Comparison of ENCODE assay signal across 22 mouse cellular contexts in genomic region chr8:122149606-122150005, GRCm38 (mm10).
DNase-seq lines count a peak whose midpoint lies in the region; ATAC-seq and TF ChIP-seq lines count a peak whose summit lies in the region.
"Had no signal": no experiment of that assay in that cellular context is flagged by ENCODE, and none has a peak within 500 bp of the region (broad histone marks: within the 10 kb centered on the region; RNA-seq: fewer than 3 reads in every experiment).

No protein-coding gene starts in this region.

- H3K4me2 ChIP-seq in forebrain, embryonic 11.5 days (ENCODE audit: low read depth, low read length, severe bottlenecking) = no peak overlapping the region
- H3K4me2 ChIP-seq in CH12.LX (ENCODE audit: insufficient read depth, low read depth, poor library complexity, severe bottlenecking) = no peak overlapping the region
- no peak overlapping the region for H3K4me2 ChIP-seq in midbrain, embryonic 14.5 days (ENCODE audit: low read length)
- H3K4me2 ChIP-seq: forebrain, embryonic 12.5 days; heart, embryonic 11.5 days; hindbrain, embryonic 13.5 days; intestine, embryonic 15.5 days; midbrain, embryonic 13.5 days; neural tube, embryonic 13.5 days had no signal

- no peaks in the 10 kb centered on the region for H3K9me3 ChIP-seq in forebrain, embryonic 10.5 days
- H3K9me3 ChIP-seq in forebrain, embryonic 11.5 days (ENCODE audit: control insufficient read depth, low read length) = no peaks in the 10 kb centered on the region
- H3K9me3 ChIP-seq in CH12.LX (replicated peaks; ENCODE audit: low read length) = peaks cover 6% of the 10 kb centered on the region
- H3K9me3 ChIP-seq in midbrain, embryonic 14.5 days (ENCODE audit: control insufficient read depth, low read length) = no peaks in the 10 kb centered on the region
- H3K9me3 ChIP-seq: forebrain, embryonic 12.5 days; G1E; hindbrain, embryonic 13.5 days; intestine, embryonic 15.5 days; midbrain, embryonic 13.5 days; neural tube, embryonic 13.5 days had no signal

- in situ Hi-C loops in CH12.LX (cut with MboI; ENCODE audit: low pct_ligation_motif_present, low pct_unique_long_range_greater_than_20kb, low sequenced_read_pairs) = no loop called here

- no peaks in the 10 kb centered on the region for H3K36me3 ChIP-seq in forebrain, embryonic 10.5 days (replicated peaks)
- H3K36me3 ChIP-seq in forebrain, embryonic 11.5 days (ENCODE audit: control insufficient read depth, insufficient read depth, low read length) = no peaks in the 10 kb centered on the region
- H3K36me3 ChIP-seq in CH12.LX (replicated peaks in 1 of 2; ENCODE audit: control insufficient read depth in 1 of 2, insufficient read depth in 1 of 2, low read length in 1 of 2) = no peaks in the 10 kb centered on the region
- no peaks in the 10 kb centered on the region for H3K36me3 ChIP-seq in midbrain, embryonic 14.5 days (ENCODE audit: control insufficient read depth, insufficient read depth, low read length)
- H3K36me3 ChIP-seq: forebrain, embryonic 12.5 days; G1E; hindbrain, embryonic 13.5 days; intestine, embryonic 15.5 days; midbrain, embryonic 13.5 days; neural tube, embryonic 13.5 days had no signal

- no peak for DNase-seq in forebrain, embryonic 10.5 days (ENCODE audit: extremely low spot score, low spot score)
- no peak for DNase-seq in forebrain, embryonic 11.5 days (ENCODE audit: low spot score)
- DNase-seq in CH12.LX (ENCODE audit: extremely low read depth) = no peak
- DNase-seq in cerebellum, adult 2 months = peak; percentile 53 to 70
- DNase-seq in cerebellum, postnatal 36 days = peak; percentile 43 to 50
- DNase-seq in kidney, adult 9 months = no peak
- DNase-seq in midbrain, embryonic 14.5 days = no peak
- DNase-seq: adrenal gland, postnatal 25 days; liver, postnatal 0 days; lung, postnatal 14 days; right cerebral cortex, postnatal 14 days; spleen, adult 18-20 months; thymus, postnatal 36 days had no signal

- no peak for TF ChIP-seq CTCF in CH12.LX (conservative IDR thresholded peaks at IDR 0.05 in 1 of 2, IDR thresholded peaks at IDR 0.05 in 1 of 2; ENCODE audit: low read depth in 2 of 2, low read length in 2 of 2)
- no peak for TF ChIP-seq CTCF in cerebellum, adult 2 months (IDR thresholded peaks at IDR 0.05; ENCODE audit: borderline replicate concordance, insufficient read depth, low read depth, low read length)

- H3K27me3 ChIP-seq in forebrain, embryonic 10.5 days (ENCODE audit: poor library complexity, severe bottlenecking) = no peaks in the 10 kb centered on the region
- no peaks in the 10 kb centered on the region for H3K27me3 ChIP-seq in forebrain, embryonic 11.5 days (ENCODE audit: control insufficient read depth, insufficient read depth, low read length)
- H3K27me3 ChIP-seq in CH12.LX (replicated peaks) = peaks cover 6% of the 10 kb centered on the region
- H3K27me3 ChIP-seq in cerebellum, adult 2 months (ENCODE audit: control insufficient read depth, insufficient read depth, low read length) = no peaks in the 10 kb centered on the region
- no peaks in the 10 kb centered on the region for H3K27me3 ChIP-seq in midbrain, embryonic 14.5 days (ENCODE audit: control insufficient read depth, insufficient read depth, low read length)
- H3K27me3 ChIP-seq: forebrain, embryonic 12.5 days; hindbrain, embryonic 13.5 days; intestine, embryonic 15.5 days; midbrain, embryonic 13.5 days; neural tube, embryonic 13.5 days had no signal

- dilution Hi-C loops in CH12.LX (cut with MboI; ENCODE audit: extremely low pct_ligation_motif_present, extremely low pct_unique_long_range_greater_than_20kb, low sequenced_read_pairs) = no loop called here

- 92% methylated on average over 8 of the region's 8 CpGs for WGBS in forebrain, embryonic 10.5 days
- WGBS in forebrain, embryonic 11.5 days = 92% methylated on average over 8 of the region's 8 CpGs
- 16% methylated on average over 8 of the region's 8 CpGs for WGBS in cerebellum, adult 2 months
- 92% methylated on average over 8 of the region's 8 CpGs for WGBS in midbrain, embryonic 14.5 days

- peaks cover 30% of the 10 kb centered on the region for H3K4me1 ChIP-seq in forebrain, embryonic 10.5 days
- no peaks in the 10 kb centered on the region for H3K4me1 ChIP-seq in forebrain, embryonic 11.5 days (replicated peaks; ENCODE audit: control insufficient read depth, insufficient read depth, low read length)
- peaks cover 35 to 68% of the 10 kb centered on the region in 2 experiments for H3K4me1 ChIP-seq in CH12.LX (ENCODE audit: control insufficient read depth in 1 of 2, insufficient read depth in 2 of 2)
- peaks cover 29% of the 10 kb centered on the region for H3K4me1 ChIP-seq in cerebellum, adult 2 months (ENCODE audit: control insufficient read depth, insufficient read depth, low read length)
- H3K4me1 ChIP-seq in midbrain, embryonic 14.5 days (ENCODE audit: control insufficient read depth, insufficient read depth, low read length) = no peaks in the 10 kb centered on the region
- H3K4me1 ChIP-seq: forebrain, embryonic 12.5 days; hindbrain, embryonic 13.5 days; intestine, embryonic 15.5 days; midbrain, embryonic 13.5 days; neural tube, embryonic 13.5 days had no signal

- no peak overlapping the region for H3K4me3 ChIP-seq in forebrain, embryonic 10.5 days
- H3K4me3 ChIP-seq in forebrain, embryonic 11.5 days (ENCODE audit: low read depth, low read length) = no peak overlapping the region
- no peak overlapping the region for H3K4me3 ChIP-seq in CH12.LX (replicated peaks in 1 of 3; ENCODE audit: low read depth in 2 of 3, low read length in 2 of 3, poor library complexity in 1 of 3)
- no peak overlapping the region for H3K4me3 ChIP-seq in cerebellum, adult 2 months (replicated peaks; ENCODE audit: insufficient read depth, low read depth, low read length)
- no peak overlapping the region for H3K4me3 ChIP-seq in midbrain, embryonic 14.5 days (replicated peaks; ENCODE audit: low read depth, low read length)
- H3K4me3 ChIP-seq: forebrain, embryonic 12.5 days; hindbrain, embryonic 13.5 days; intestine, embryonic 15.5 days; midbrain, embryonic 13.5 days; neural tube, embryonic 13.5 days had no signal

- no peak for TF ChIP-seq EP300 in CH12.LX (IDR thresholded peaks at IDR 0.05; ENCODE audit: low read length)

- TF ChIP-seq RAD21 in CH12.LX (IDR thresholded peaks at IDR 0.05; ENCODE audit: low read depth, low read length) = no peak

- no peak for ATAC-seq in forebrain, embryonic 11.5 days (replicated peaks; ENCODE audit: low FRiP score)
- ATAC-seq in frontal cortex, adult (ENCODE audit: low TSS enrichment) = no peak
- no peak for ATAC-seq in midbrain, embryonic 14.5 days (ENCODE audit: low FRiP score, low TSS enrichment)
- ATAC-seq: CD4-positive, CD25-positive, alpha-beta regulatory T cell, adult 4 months; intestine, embryonic 15.5 days; liver, postnatal 0 days; midbrain, embryonic 13.5 days had no signal

- no peak overlapping the region for H3K9ac ChIP-seq in forebrain, embryonic 11.5 days (ENCODE audit: low read length)
- H3K9ac ChIP-seq in CH12.LX (ENCODE audit: insufficient read depth, low read depth) = no peak overlapping the region
- no peak overlapping the region for H3K9ac ChIP-seq in midbrain, embryonic 14.5 days (replicated peaks; ENCODE audit: low read length)
- H3K9ac ChIP-seq: forebrain, embryonic 12.5 days; hindbrain, embryonic 13.5 days; intestine, embryonic 15.5 days; liver, postnatal 0 days; midbrain, embryonic 13.5 days; neural tube, embryonic 13.5 days had no signal

- no peak for TF ChIP-seq POLR2A in CH12.LX (IDR thresholded peaks at IDR 0.05; ENCODE audit: low read depth, low read length)
- TF ChIP-seq POLR2A in cerebellum, adult 2 months (IDR thresholded peaks at IDR 0.05; ENCODE audit: borderline replicate concordance, insufficient read depth, low read length) = no peak

- no peaks in the 10 kb centered on the region for H3K79me2 ChIP-seq in CH12.LX (replicated peaks; ENCODE audit: control insufficient read depth, extremely low read depth, insufficient read depth, poor library complexity, severe bottlenecking)

- peak overlapping the region; percentile 37; the same call in 1 of the 2 replicates for H3K27ac ChIP-seq in forebrain, embryonic 10.5 days
- H3K27ac ChIP-seq in forebrain, embryonic 11.5 days (ENCODE audit: low read depth, low read length) = no peak overlapping the region
- no peak overlapping the region for H3K27ac ChIP-seq in CH12.LX (ENCODE audit: insufficient read depth, low read depth)
- no peak overlapping the region for H3K27ac ChIP-seq in cerebellum, adult 2 months (ENCODE audit: insufficient read depth, low read length)
- H3K27ac ChIP-seq in midbrain, embryonic 14.5 days (replicated peaks; ENCODE audit: low read depth, low read length) = no peak overlapping the region
- H3K27ac ChIP-seq: forebrain, embryonic 12.5 days; hindbrain, embryonic 13.5 days; intestine, embryonic 15.5 days; midbrain, embryonic 13.5 days; neural tube, embryonic 13.5 days had no signal

TF ChIP-seq in CH12.LX, 34 proteins besides CTCF, POLR2A, EP300 and RAD21:
- TF ChIP-seq IRF4 (IDR thresholded peaks at IDR 0.05; ENCODE audit: low read depth, low read length) (peak; percentile 34; the same call in 1 of the 2 replicates), BHLHE40 (IDR thresholded peaks at IDR 0.05; ENCODE audit: low read depth, low read length) (no peak)

Comparison
In these comparisons a context has a peak if more than half of its experiments do, and no peak if none do; other contexts are left out.
1. DNase-seq: peak in cerebellum, adult 2 months (2 of 2) and cerebellum, postnatal 36 days (2 of 2); none in forebrain, embryonic 10.5 days (single experiment), forebrain, embryonic 11.5 days (single experiment), CH12.LX (single experiment), kidney, adult 9 months (single experiment) and midbrain, embryonic 14.5 days (single experiment).